Mouse (Mus musculus) testis, postnatal 10 days (tissue): ENCODE measurements around the gene Deup1.

Source experiments
- DNase-seq: peaks from one replicate; pipeline ENCODE4 v3.0.0; 2021; ENCODE audit warnings: low spot score

The Deup1 gene

GRCm38 (mm10) chr9:15533336-15534070, 94.2 kb downstream of the Deup1 start:
- DNase-seq: no peak

GRCm38 (mm10) chr9:15531204-15531603, 96.5 kb downstream of the Deup1 start:
- no peak for DNase-seq

- DNase-seq: no peak
Observed at GRCm38 (mm10) chr9:15529965-15530320, 97.8 kb downstream of the Deup1 start.

GRCm38 (mm10) chr9:15529275-15529964, 98.3 kb downstream of the Deup1 start:
- DNase-seq: peak; percentile 73

GRCm38 (mm10) chr9:15528368-15528767, 99.4 kb downstream of the Deup1 start:
- no peak for DNase-seq

- DNase-seq: no peak
Observed at GRCm38 (mm10) chr9:15527846-15528245, 99.9 kb downstream of the Deup1 start.

- DNase-seq: no peak
Observed at GRCm38 (mm10) chr9:15526539-15526938, 101.2 kb downstream of the Deup1 start.

- DNase-seq: no peak
Observed at GRCm38 (mm10) chr9:15525246-15525645, 102.5 kb downstream of the Deup1 start.

GRCm38 (mm10) chr9:15523646-15524045, 104.1 kb downstream of the Deup1 start:
- no peak for DNase-seq

- no peak for DNase-seq
Observed at GRCm38 (mm10) chr9:15522887-15523286, 104.8 kb downstream of the Deup1 start.

GRCm38 (mm10) chr9:15522348-15522747, 105.4 kb downstream of the Deup1 start:
- no peak for DNase-seq

- no peak for DNase-seq
Observed at GRCm38 (mm10) chr9:15517979-15518378, 109.8 kb downstream of the Deup1 start.

- DNase-seq: no peak
Observed at GRCm38 (mm10) chr9:15516007-15516406, 111.7 kb downstream of the Deup1 start.

GRCm38 (mm10) chr9:15512918-15513317, 114.8 kb downstream of the Deup1 start:
- DNase-seq: no peak

GRCm38 (mm10) chr9:15510557-15511310, 117.0 kb downstream of the Deup1 start:
- DNase-seq: no peak
